In genomic region chr2:30456104-30456980, GRCm38 (mm10) we compare ENCODE assay signal across 10 mouse cellular contexts. TPM values are rescaled to one million over a fixed set of nuclear protein-coding genes. Genes with fewer than 3 reads are reported as not detected.
DNase-seq lines count a peak whose midpoint lies in the region; ATAC-seq and TF ChIP-seq lines count a peak whose summit lies in the region.
"Had no signal": no experiment of that assay in that cellular context is flagged by ENCODE, and none has a peak within 500 bp of the region (broad histone marks: within the 10 kb centered on the region; RNA-seq: fewer than 3 reads in every experiment).

No protein-coding gene starts in this region.

- H3K9me3 ChIP-seq in heart, embryonic 14.5 days (ENCODE audit: control insufficient read depth, low read length) = no peaks in the 10 kb centered on the region
- no peaks in the 10 kb centered on the region for H3K9me3 ChIP-seq in hindbrain, embryonic 12.5 days (replicated peaks)
- no peaks in the 10 kb centered on the region for H3K9me3 ChIP-seq in neural tube, embryonic 13.5 days

- intact Hi-C loops in heart, postnatal 10 days (cut with DNase I) = no loop called here

- WGBS in heart, embryonic 14.5 days = 44% methylated on average over 13 of the region's 13 CpGs
- 88% methylated on average over 13 of the region's 13 CpGs for WGBS in bone marrow, adult 2 months
- WGBS in hindbrain, embryonic 12.5 days = 74% methylated on average over 13 of the region's 13 CpGs
- 67% methylated on average over 13 of the region's 13 CpGs for WGBS in neural tube, embryonic 13.5 days

- peak overlapping the region; percentile 18 to 61 for H3K27ac ChIP-seq in heart, embryonic 14.5 days (replicated peaks in 1 of 2; ENCODE audit: control insufficient read depth in 1 of 2, insufficient read depth in 1 of 2, low read depth in 2 of 2, low read length in 2 of 2)
- 0 out of 2 replicates have a peak overlapping the region, but pooled peaks have one; percentile 24 for H3K27ac ChIP-seq in bone marrow, adult 2 months (ENCODE audit: control insufficient read depth, insufficient read depth, low read depth, low read length, poor library complexity)
- peak overlapping the region; percentile 44; the same call in 1 of the 2 replicates for H3K27ac ChIP-seq in hindbrain, embryonic 12.5 days
- peak overlapping the region; percentile 78 for H3K27ac ChIP-seq in neural tube, embryonic 13.5 days (replicated peaks)

- DNase-seq in heart, postnatal 10 days = no peak
- no peak for DNase-seq in adipocyte (ENCODE audit: low spot score)
- no peak for DNase-seq in adrenal gland, postnatal 36 days
- DNase-seq: adrenal gland, adult 8-10 months; kidney, postnatal 14 days had no signal

- peaks cover 18 to 21% of the 10 kb centered on the region in 2 experiments for H3K4me1 ChIP-seq in heart, embryonic 14.5 days (ENCODE audit: control insufficient read depth in 2 of 2, insufficient read depth in 2 of 2, low read length in 2 of 2)
- no peaks in the 10 kb centered on the region; the same call in 1 of the 2 replicates for H3K4me1 ChIP-seq in bone marrow, adult 2 months (ENCODE audit: control insufficient read depth, insufficient read depth, low read length)
- H3K4me1 ChIP-seq in hindbrain, embryonic 12.5 days = peaks cover 12% of the 10 kb centered on the region
- peaks cover 15% of the 10 kb centered on the region for H3K4me1 ChIP-seq in neural tube, embryonic 13.5 days (replicated peaks)

- TF ChIP-seq POLR2A in bone marrow, adult 2 months (IDR thresholded peaks at IDR 0.05; ENCODE audit: borderline replicate concordance, control insufficient read depth, low read depth, low read length) = no peak

- H3K36me3 ChIP-seq in heart, embryonic 14.5 days (ENCODE audit: control insufficient read depth, insufficient read depth, low read length) = peaks cover 16% of the 10 kb centered on the region; the same call in 1 of the 2 replicates
- H3K36me3 ChIP-seq in hindbrain, embryonic 12.5 days = peaks cover 3% of the 10 kb centered on the region; the same call in 1 of the 2 replicates
- H3K36me3 ChIP-seq in neural tube, embryonic 13.5 days = no peaks in the 10 kb centered on the region

- H3K4me3 ChIP-seq in heart, embryonic 14.5 days (ENCODE audit: control insufficient read depth in 1 of 2, insufficient read depth in 1 of 2, low read depth in 1 of 2, low read length in 2 of 2) = no peak overlapping the region
- no peak overlapping the region for H3K4me3 ChIP-seq in bone marrow, adult 2 months (replicated peaks; ENCODE audit: control insufficient read depth, low read depth, low read length)
- H3K4me3 ChIP-seq in hindbrain, embryonic 12.5 days = no peak overlapping the region
- H3K4me3 ChIP-seq in neural tube, embryonic 13.5 days = no peak overlapping the region

- H3K9ac ChIP-seq in heart, embryonic 14.5 days (ENCODE audit: low read length) = peak overlapping the region; percentile 56
- H3K9ac ChIP-seq in hindbrain, embryonic 12.5 days = 0 out of 2 replicates have a peak overlapping the region, but pooled peaks have one; percentile 10
- H3K9ac ChIP-seq in neural tube, embryonic 13.5 days = peak overlapping the region; percentile 49

- no peak for ATAC-seq in heart, embryonic 14.5 days (ENCODE audit: insufficient number of reproducible peaks, insufficient read depth, low FRiP score, low read depth)
- ATAC-seq in hindbrain, embryonic 12.5 days (ENCODE audit: low FRiP score) = no peak
- ATAC-seq in neural tube, embryonic 13.5 days (ENCODE audit: low read depth) = peak; percentile 37; the same call in 1 of the 2 replicates
- ATAC-seq: Patski had no signal

- H3K4me2 ChIP-seq in heart, embryonic 14.5 days (ENCODE audit: low read length) = no peak overlapping the region
- no peak overlapping the region for H3K4me2 ChIP-seq in hindbrain, embryonic 12.5 days (replicated peaks)
- no peak overlapping the region for H3K4me2 ChIP-seq in neural tube, embryonic 13.5 days

- TF ChIP-seq CTCF in bone marrow, adult 2 months (IDR thresholded peaks at IDR 0.05; ENCODE audit: control insufficient read depth, insufficient read depth, low read length) = no peak

- no peaks in the 10 kb centered on the region for H3K27me3 ChIP-seq in heart, embryonic 14.5 days (ENCODE audit: control insufficient read depth, insufficient read depth, low read length)
- H3K27me3 ChIP-seq in hindbrain, embryonic 12.5 days = no peaks in the 10 kb centered on the region
- no peaks in the 10 kb centered on the region for H3K27me3 ChIP-seq in neural tube, embryonic 13.5 days
- H3K27me3 ChIP-seq: Patski had no signal

RNA-seq across cellular contexts. Expression of gene Ier5l, which starts 17.7 kb away (rescaled TPM):
- 3.5 and 4.2 TPM in 2 replicates for polyA plus RNA-seq in heart, embryonic 14.5 days (2014; fragmentation: Nextera tagmentation; extraction: Ambion mirVana)
- 10 to 100 TPM in 1 of 2 experiments, 1 to 10 TPM in 1; 9.5 to 12.2 TPM for total RNA-seq in heart, postnatal 10 days (2021)
- polyA plus RNA-seq in bone marrow, adult 2 months (2011; ENCODE audit: insufficient read depth, insufficient read length, low replicate concordance, missing spikeins) = 0.84 and 1.1 TPM in 2 replicates
- polyA plus RNA-seq in hindbrain, embryonic 12.5 days (2016; fragmentation: Nextera tagmentation; extraction: Ambion mirVana) = 4.7 and 4.8 TPM in 2 replicates
- polyA plus RNA-seq in neural tube, embryonic 13.5 days (2015; fragmentation: Nextera tagmentation; extraction: Ambion mirVana) = 2.1 and 3.1 TPM in 2 replicates
- total RNA-seq in adrenal gland, postnatal 36 days (2021) = 1 to 10 TPM; 3.3 to 4.5 TPM

RNA-seq across cellular contexts. Expression of gene Ptpa, which starts 40.5 kb away (rescaled TPM):
- 42.0 and 61.2 TPM in 2 replicates for polyA plus RNA-seq in heart, embryonic 14.5 days (2014; fragmentation: Nextera tagmentation; extraction: Ambion mirVana)
- 100 to 1,000 TPM; 125 to 133 TPM for total RNA-seq in heart, postnatal 10 days (2021)
- polyA plus RNA-seq in bone marrow, adult 2 months (2011; ENCODE audit: insufficient read depth, insufficient read length, low replicate concordance, missing spikeins) = 199 and 273 TPM in 2 replicates
- polyA plus RNA-seq in hindbrain, embryonic 12.5 days (2016; fragmentation: Nextera tagmentation; extraction: Ambion mirVana) = 133 and 134 TPM in 2 replicates
- 124 and 126 TPM in 2 replicates for polyA plus RNA-seq in neural tube, embryonic 13.5 days (2015; fragmentation: Nextera tagmentation; extraction: Ambion mirVana)
- 100 to 1,000 TPM; 123 to 143 TPM for total RNA-seq in adrenal gland, postnatal 36 days (2021)

RNA-seq across cellular contexts. Expression of gene Crat, which starts 40.7 kb away (rescaled TPM):
- 127 and 135 TPM in 2 replicates for polyA plus RNA-seq in heart, embryonic 14.5 days (2014; fragmentation: Nextera tagmentation; extraction: Ambion mirVana)
- 100 to 1,000 TPM; 448 to 485 TPM for total RNA-seq in heart, postnatal 10 days (2021)
- 28.6 and 37.9 TPM in 2 replicates for polyA plus RNA-seq in bone marrow, adult 2 months (2011; ENCODE audit: insufficient read depth, insufficient read length, low replicate concordance, missing spikeins)
- polyA plus RNA-seq in hindbrain, embryonic 12.5 days (2016; fragmentation: Nextera tagmentation; extraction: Ambion mirVana) = 23.9 and 26.8 TPM in 2 replicates
- 22.2 and 23.0 TPM in 2 replicates for polyA plus RNA-seq in neural tube, embryonic 13.5 days (2015; fragmentation: Nextera tagmentation; extraction: Ambion mirVana)
- total RNA-seq in adrenal gland, postnatal 36 days (2021) = 100 to 1,000 TPM; 124 to 168 TPM

Comparison
In these comparisons a context has a peak if more than half of its experiments do, and no peak if none do; other contexts are left out.
1. H3K27ac ChIP-seq: peak in every context shown above with its lines; median percentile 78 in neural tube, embryonic 13.5 days; 44 in hindbrain, embryonic 12.5 days; 40 in heart, embryonic 14.5 days; 24 in bone marrow, adult 2 months.